Mouse (Mus musculus) spleen, adult 2 months (tissue): ENCODE results near the gene Hikeshi. TPM values are rescaled to one million over a fixed set of nuclear protein-coding genes. Genes with fewer than 3 reads are reported as not detected.

ENCODE experiments used
- DNase-seq, 2 experiments: peaks; one replicate each; pipeline versions ENCODE4 v3.0.0 to v3.0.0-alpha.2; 2012 to 2021; ENCODE audit warnings: low spot score in 2 of 2, low read depth in 1 of 2
- H3K27ac ChIP-seq: fragments of 200-500 bp; 2 replicates; pipeline ENCODE4 v1.5.1; 2012; ENCODE audit warnings: low read length, inconsistent platforms; ENCODE audit not compliant: insufficient read depth
- H3K27me3 ChIP-seq: fragments of 200-500 bp; 2 replicates; pipeline ENCODE4 v1.6.1; 2012; ENCODE audit warnings: mild to moderate bottlenecking, moderate library complexity, low read length, inconsistent platforms; ENCODE audit not compliant: control insufficient read depth, insufficient read depth
- H3K36me3 ChIP-seq: fragments of 200-500 bp; 2 replicates; pipeline ENCODE4 v1.6.1; 2012; ENCODE audit warnings: mild to moderate bottlenecking, low read length, inconsistent platforms; ENCODE audit not compliant: control insufficient read depth, insufficient read depth
- H3K4me1 ChIP-seq: fragments of 200-500 bp; 2 replicates; pipeline ENCODE4 v1.6.1; 2011; ENCODE audit warnings: inconsistent platforms; ENCODE audit not compliant: control insufficient read depth, insufficient read depth, insufficient read length
- H3K4me3 ChIP-seq: fragments of 200-500 bp; 2 replicates; pipeline ENCODE4 v1.5.1; 2011; ENCODE audit warnings: mild to moderate bottlenecking, inconsistent platforms; ENCODE audit not compliant: insufficient read depth, insufficient read length; ENCODE audit errors: extremely low read depth
- CTCF ChIP-seq: fragments of 200-500 bp; IDR thresholded peaks from 2 replicates; pipeline ENCODE4 v1.5.1; 2011; ENCODE audit warnings: mild to moderate bottlenecking, inconsistent platforms; ENCODE audit not compliant: insufficient read depth, insufficient read length, insufficient replicate concordance; ENCODE audit errors: extremely low read depth
- POLR2A ChIP-seq: fragments of 200-500 bp; IDR thresholded peaks from 2 replicates; pipeline ENCODE4 v1.6.1; 2011; ENCODE audit warnings: low read depth, low read length, inconsistent platforms
- WGBS: fragments of 180-500 bp; shearing (Covaris S2); methylation state at CpG from one replicate; pipeline ENCODE4 v1.1.7; 2018; 5-methylcytosine and 5-hydroxymethylcytosine counted together
- polyA plus RNA-seq: library from polyadenylated mRNA; depleted of rRNA; stranded (reverse); fragments of >200 nt; gene quantifications from 2 replicates; pipeline ENCODE4 v1.2.3, GENCODE M21; 2012

Hikeshi gene
- polyA plus RNA-seq, 1 experiment, result 26.1 TPM

DNA sequence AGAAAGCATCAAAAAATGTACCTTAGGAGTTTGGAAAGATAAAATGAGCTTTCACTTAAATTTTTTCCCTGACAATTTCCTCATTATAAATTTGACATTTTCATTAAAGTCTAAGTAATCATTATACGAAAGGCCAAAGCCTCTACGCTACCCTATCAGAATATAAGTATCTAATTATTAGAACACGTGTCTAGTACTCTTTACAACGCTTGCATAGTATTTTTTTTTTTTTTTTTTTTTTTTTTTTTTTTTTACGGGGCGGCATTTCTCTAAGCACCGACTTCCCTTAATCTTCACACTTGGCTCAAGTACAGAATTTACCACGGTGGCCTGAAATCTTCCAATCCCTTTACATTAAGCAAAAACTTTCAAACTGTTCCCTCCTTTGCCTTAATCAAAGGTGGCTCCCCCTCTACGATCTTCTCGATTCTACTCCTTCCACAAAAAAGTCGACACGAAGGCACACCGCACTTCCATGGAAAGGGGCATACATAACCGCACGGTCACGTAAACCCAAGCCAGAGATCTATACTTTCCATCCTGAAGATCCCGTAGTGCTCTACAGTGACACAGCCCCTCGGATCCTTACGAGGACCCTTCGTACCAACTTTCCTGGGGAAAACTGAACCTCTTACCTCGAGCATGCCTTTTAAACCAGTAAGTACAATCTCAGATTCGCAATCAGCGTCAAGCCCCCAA lies 38.6 kb upstream of the Hikeshi start:
- no peak for DNase-seq
- Histone ChIP-seq H3K27me3 (no peaks in the 10 kb centered on the region), H3K36me3 (peaks cover 8% of the 10 kb centered on the region), H3K27ac (peak overlapping the region; percentile 98), H3K4me3 (peak overlapping the region; percentile 85), H3K4me1 (peaks cover 4% of the 10 kb centered on the region; the same call in 1 of the 2 replicates)
- 3% methylated on average over 23 of the region's 23 CpGs for WGBS
- no peak for TF ChIP-seq CTCF
- TF ChIP-seq POLR2A, result no peak

DNA sequence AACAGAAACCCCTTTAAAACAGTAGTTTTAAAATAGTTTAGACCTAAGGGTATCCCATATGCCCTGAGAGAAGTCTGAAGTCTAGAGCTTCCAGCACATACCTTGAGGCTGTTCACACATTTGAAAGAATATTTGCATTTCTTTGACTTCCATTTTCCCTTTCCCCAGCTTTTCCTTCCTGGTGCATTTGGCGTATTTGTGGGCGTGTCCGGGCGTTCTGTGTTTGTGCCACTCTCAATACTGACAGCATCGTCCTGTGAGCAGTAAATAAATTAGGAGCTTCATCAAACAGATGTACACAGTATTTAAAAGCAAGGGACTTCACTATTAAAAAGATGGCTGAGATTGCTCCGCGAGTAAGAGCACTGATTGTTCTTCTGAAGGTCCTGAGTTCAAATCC lies 35.8 kb upstream of the Hikeshi start:
- H3K4me3 ChIP-seq, result no peak overlapping the region
- peaks cover 15% of the 10 kb centered on the region for H3K36me3 ChIP-seq

DNA sequence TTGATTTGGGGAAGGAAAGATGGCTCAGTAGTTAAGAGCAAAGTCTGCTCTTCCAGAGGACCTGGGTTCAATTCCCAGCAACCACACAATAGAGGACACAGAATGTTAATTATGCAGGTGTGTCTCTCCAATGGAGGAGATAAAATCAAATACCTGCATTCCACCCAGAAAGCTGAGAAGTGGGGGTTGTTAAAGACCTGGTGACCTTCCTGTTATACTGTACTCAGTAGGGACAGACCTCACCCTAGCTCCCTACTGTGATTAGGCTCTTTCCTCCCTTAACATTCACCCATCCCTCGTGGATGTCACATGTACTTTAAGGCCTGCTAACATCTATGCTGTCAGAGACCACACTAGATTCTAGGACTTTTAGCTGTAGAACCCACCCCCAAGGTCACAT lies 34.6 kb upstream of the Hikeshi start:
- Histone ChIP-seq H3K4me3 (no peak overlapping the region), H3K27ac (no peak overlapping the region), H3K27me3 (no peaks in the 10 kb centered on the region), H3K36me3 (peaks cover 18% of the 10 kb centered on the region), H3K4me1 (peaks cover 4% of the 10 kb centered on the region; the same call in 1 of the 2 replicates)
- 93% methylated on average over 1 of the region's 1 CpGs for WGBS
- TF ChIP-seq CTCF (no peak), POLR2A (no peak)
- DNase-seq, result no peak

More for the DNA sequence above, 35.8 kb upstream of the Hikeshi start:
- H3K4me1 ChIP-seq, result peaks cover 4% of the 10 kb centered on the region; the same call in 1 of the 2 replicates
- H3K27ac ChIP-seq, result no peak overlapping the region
- TF ChIP-seq CTCF (no peak), POLR2A (no peak)
- DNase-seq, result no peak
- H3K27me3 ChIP-seq, result no peaks in the 10 kb centered on the region
- 95% methylated on average over 7 of the region's 7 CpGs for WGBS

DNA sequence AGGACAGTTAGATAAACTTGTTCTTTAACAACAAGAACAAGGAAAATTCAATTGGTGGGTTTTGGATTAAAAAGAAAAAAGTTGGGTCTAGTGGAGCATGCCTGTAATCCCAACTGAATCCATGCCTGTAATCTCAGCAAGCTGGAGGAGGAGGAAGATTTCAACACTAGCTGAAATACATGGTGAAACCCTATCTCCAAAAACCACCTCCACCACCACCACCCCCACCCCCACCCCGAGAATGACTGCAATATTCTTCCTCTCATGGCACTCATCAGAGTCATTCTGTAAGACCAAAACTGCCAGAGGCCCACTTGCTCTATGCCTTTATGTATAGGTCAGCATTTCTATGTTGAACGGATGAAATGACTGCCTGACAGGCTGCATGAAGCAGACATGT lies 26.2 kb upstream of the Hikeshi start:
- no peak for DNase-seq
- 86% methylated on average over 2 of the region's 2 CpGs for WGBS
- Histone ChIP-seq H3K27me3 (no peaks in the 10 kb centered on the region), H3K4me1 (no peaks in the 10 kb centered on the region), H3K4me3 (no peak overlapping the region), H3K27ac (no peak overlapping the region), H3K36me3 (peaks cover 39% of the 10 kb centered on the region)
- TF ChIP-seq CTCF, result no peak
- TF ChIP-seq POLR2A, result no peak

DNA sequence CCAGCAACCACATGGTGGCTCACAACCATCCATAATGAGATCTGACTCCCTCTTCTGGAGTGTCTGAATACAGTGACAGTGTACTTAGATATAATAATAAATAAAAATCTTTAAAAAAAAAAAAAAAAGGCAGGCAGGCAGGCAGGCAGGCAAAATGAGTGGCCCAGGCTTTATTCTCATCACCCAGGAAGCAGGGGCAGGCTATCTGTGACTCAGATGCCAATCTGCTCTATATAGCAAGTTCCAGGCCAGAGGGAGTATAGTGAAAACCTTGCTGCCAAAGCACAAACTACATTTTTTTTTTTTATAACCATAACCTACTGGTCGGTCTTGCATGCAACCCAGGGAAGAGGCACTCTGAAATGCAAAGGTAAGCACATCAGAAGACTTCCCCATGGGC lies 25.8 kb upstream of the Hikeshi start:
- H3K4me3 ChIP-seq, result no peak overlapping the region
- H3K27ac ChIP-seq, result no peak overlapping the region
- peaks cover 37% of the 10 kb centered on the region for H3K36me3 ChIP-seq
- H3K27me3 ChIP-seq, result no peaks in the 10 kb centered on the region
- no peak for DNase-seq
- WGBS, result 79% methylated on average over 1 of the region's 1 CpGs
- no peaks in the 10 kb centered on the region for H3K4me1 ChIP-seq
- no peak for TF ChIP-seq POLR2A
- no peak for TF ChIP-seq CTCF

DNA sequence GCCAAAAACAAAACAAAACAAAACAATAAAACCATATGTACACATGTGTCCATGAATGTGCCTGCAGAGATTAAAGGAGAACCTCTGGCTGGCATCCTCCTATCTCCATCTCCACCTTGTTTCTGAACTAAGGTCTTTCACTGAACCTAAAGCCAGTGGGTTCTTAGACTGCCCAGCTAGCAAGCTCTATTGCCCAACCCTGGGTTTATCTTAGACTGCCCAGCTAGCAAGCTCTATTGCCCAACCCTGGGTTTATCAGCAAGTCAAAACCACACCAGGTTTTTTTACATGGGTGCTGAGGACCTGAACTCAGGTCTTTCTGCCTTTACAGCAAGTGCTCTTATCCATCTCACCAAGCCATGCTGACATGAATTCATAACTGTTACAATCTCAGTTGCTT lies 22.1 kb upstream of the Hikeshi start:
- H3K27ac ChIP-seq, result no peak overlapping the region
- H3K36me3 ChIP-seq, result peaks cover 33% of the 10 kb centered on the region
- H3K4me3 ChIP-seq, result no peak overlapping the region
- no peak for TF ChIP-seq CTCF
- no peak for DNase-seq
- H3K4me1 ChIP-seq, result no peaks in the 10 kb centered on the region
- no peaks in the 10 kb centered on the region for H3K27me3 ChIP-seq

DNA sequence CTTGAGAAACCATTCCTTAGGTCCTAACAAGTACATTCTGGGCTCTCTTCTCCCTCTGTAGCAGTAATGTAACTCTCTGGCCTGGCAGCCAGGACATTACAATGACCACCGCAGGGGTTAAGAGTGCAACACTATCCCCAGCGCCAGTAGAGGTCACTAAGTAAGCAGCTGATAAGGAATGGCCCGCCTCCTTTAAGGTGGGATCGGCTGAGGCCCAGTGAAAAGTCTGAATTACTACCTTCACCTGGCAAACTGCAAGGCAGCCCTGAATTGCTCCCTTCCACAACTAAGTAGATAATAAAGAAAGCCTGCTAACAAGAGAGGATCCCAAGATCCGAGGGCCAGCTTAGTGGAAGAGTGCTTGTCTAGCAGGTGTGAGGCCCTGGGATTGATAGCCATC lies 16.3 kb upstream of the Hikeshi start:
- DNase-seq, result no peak
- TF ChIP-seq POLR2A (no peak), CTCF (no peak)
- no peak overlapping the region for H3K4me3 ChIP-seq
- no peaks in the 10 kb centered on the region for H3K4me1 ChIP-seq
- H3K27me3 ChIP-seq, result no peaks in the 10 kb centered on the region
- H3K27ac ChIP-seq, result no peak overlapping the region
- H3K36me3 ChIP-seq, result peaks cover 25% of the 10 kb centered on the region
- 87% methylated on average over 5 of the region's 5 CpGs for WGBS
